Mouse (Mus musculus): ENCODE measurements around the gene Angel2.

DNA sequence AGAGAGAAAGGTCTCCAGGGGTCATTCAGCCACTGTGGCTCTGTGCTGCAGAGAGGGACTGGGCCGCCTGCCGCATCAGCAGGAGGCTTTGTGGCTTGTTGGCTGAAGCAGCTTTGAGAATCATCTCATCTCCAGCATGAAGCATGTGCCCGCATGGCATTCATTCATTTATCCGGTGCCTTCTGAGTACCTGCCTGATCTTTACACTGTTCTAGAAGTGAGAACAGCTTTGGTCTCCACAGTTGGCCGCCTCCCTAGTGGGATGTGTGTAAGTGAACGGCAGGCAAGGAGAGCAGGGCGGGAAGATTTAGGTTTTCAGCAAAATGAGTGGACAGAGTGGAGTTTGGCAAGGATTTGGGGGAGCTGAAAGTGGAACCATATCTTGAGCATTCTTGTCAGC is 14.9 kb downstream of the Angel2 start:
- TF ChIP-seq CTCF (IDR thresholded peaks at IDR 0.05) = no peak
- TF ChIP-seq EP300 (IDR thresholded peaks at IDR 0.05) = no peak
